Mouse (Mus musculus): ENCODE measurements at regions not wholly inside any gene's neighbourhood (a gene's known extent, or its start where the extent isn't known, plus 50 kb on each side); places are given as distances from the start of the nearest gene placed in this dataset.

DNA sequence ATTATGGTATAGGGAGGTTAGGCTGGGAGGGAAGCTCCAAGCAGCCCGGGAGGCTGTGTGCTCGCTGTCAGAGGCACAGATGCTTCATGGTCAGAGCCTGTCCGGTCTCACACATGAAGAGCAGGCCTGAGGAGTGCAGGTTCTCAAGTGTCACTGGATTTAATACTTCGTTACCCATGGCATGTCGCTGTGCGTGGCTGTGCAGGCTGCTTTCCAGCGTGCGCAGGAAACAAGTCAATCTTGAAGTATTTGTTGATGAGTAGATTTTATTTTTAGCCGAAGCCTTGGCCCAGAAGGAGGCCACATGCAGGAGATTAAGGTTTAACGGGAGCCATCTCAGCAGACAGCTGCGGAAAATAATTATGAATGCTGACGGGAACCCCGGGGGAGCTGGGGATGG lies 130.3 kb upstream of the Twist2 start:
- Histone ChIP-seq H3K27me3 (ENCODE audit: control insufficient read depth, insufficient read depth, low read length) (no peaks in the 10 kb centered on the region), H3K4me1 (replicated peaks; ENCODE audit: control insufficient read depth, insufficient read depth, low read length) (peaks cover 9% of the 10 kb centered on the region; the same call in 1 of the 2 replicates), H3K4me3 (ENCODE audit: control insufficient read depth, insufficient read depth, low read length) (no peak overlapping the region), H3K27ac (ENCODE audit: control insufficient read depth, insufficient read depth, low read length) (no peak overlapping the region), H3K36me3 (ENCODE audit: control insufficient read depth, insufficient read depth, low read length) (no peaks in the 10 kb centered on the region)
- DNase-seq = no peak
- TF ChIP-seq POLR2A (IDR thresholded peaks at IDR 0.05; ENCODE audit: control insufficient read depth, extremely low read depth, insufficient read depth, low read length, poor library complexity) (no peak), CTCF (IDR thresholded peaks at IDR 0.05; ENCODE audit: borderline replicate concordance, control insufficient read depth, extremely low read depth, insufficient read depth, low read length, poor library complexity) (no peak)
- WGBS = 91% methylated on average over 13 of the region's 13 CpGs

DNA sequence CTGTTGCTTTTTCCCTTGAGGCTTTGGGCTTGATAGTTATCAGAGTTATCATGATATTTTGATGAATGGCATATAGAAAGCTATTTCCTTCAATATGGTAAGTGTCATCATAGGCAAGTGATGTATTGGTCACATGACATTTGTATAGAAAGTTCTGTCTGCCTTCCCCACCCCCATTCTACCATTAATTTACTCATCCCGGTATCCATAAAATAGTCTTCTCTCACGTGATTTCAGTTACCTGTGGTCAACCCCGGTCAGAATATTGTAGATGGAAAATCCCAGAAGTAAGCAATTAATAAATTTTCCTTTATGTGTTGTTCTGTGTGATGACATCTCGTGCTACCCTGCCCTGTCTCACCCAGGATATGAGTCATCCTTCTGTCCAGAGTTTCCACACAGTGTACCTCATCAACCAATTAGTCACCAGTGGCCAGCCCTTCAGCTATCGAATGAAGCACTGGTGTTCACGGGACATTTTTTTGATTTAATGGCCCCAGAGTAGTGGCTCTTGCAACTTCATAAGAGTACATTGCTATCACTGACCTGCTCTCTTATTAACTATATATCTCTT lies 127.1 kb upstream of the Twist2 start:
- H3K4me1 ChIP-seq (replicated peaks; ENCODE audit: control insufficient read depth, insufficient read depth, low read length) = peaks cover 15% of the 10 kb centered on the region
- H3K36me3 ChIP-seq (ENCODE audit: control insufficient read depth, insufficient read depth, low read length) = no peaks in the 10 kb centered on the region
- TF ChIP-seq POLR2A (IDR thresholded peaks at IDR 0.05; ENCODE audit: control insufficient read depth, extremely low read depth, insufficient read depth, low read length, poor library complexity) = no peak
- 89% methylated on average over 6 of the region's 6 CpGs for WGBS
- DNase-seq = no peak
- H3K4me3 ChIP-seq (ENCODE audit: control insufficient read depth, insufficient read depth, low read length) = no peak overlapping the region
- H3K27me3 ChIP-seq (ENCODE audit: control insufficient read depth, insufficient read depth, low read length) = no peaks in the 10 kb centered on the region
- no peak overlapping the region for H3K27ac ChIP-seq (ENCODE audit: control insufficient read depth, insufficient read depth, low read length)

DNA sequence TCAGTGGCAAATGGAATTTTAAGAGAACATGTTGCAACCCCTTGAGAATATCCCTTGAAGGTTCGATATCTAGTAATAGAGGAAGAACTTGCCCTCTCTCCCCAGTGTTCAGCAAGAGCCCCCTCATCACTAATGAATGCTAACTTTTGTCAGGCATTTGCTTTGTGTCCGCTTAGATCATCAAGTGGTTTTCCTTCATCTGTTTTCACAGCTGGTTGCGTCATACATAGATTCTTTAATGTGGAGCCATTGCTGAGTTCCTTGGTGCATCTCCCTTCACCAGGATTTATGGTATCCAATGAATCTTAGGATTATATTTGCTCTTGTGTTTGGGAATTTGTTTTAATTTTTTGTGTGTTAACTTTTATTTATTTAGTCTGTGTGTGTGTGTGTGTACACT lies 124.2 kb upstream of the Twist2 start:
- no peaks in the 10 kb centered on the region for H3K36me3 ChIP-seq (ENCODE audit: control insufficient read depth, insufficient read depth, low read length)
- TF ChIP-seq POLR2A (IDR thresholded peaks at IDR 0.05; ENCODE audit: control insufficient read depth, extremely low read depth, insufficient read depth, low read length, poor library complexity) (no peak), CTCF (IDR thresholded peaks at IDR 0.05; ENCODE audit: borderline replicate concordance, control insufficient read depth, extremely low read depth, insufficient read depth, low read length, poor library complexity) (no peak)
- H3K4me3 ChIP-seq (ENCODE audit: control insufficient read depth, insufficient read depth, low read length) = no peak overlapping the region
- 74% methylated on average over 3 of the region's 3 CpGs for WGBS
- no peak for DNase-seq
- H3K4me1 ChIP-seq (replicated peaks; ENCODE audit: control insufficient read depth, insufficient read depth, low read length) = peaks cover 7% of the 10 kb centered on the region
- H3K27ac ChIP-seq (ENCODE audit: control insufficient read depth, insufficient read depth, low read length) = no peak overlapping the region
- no peaks in the 10 kb centered on the region for H3K27me3 ChIP-seq (ENCODE audit: control insufficient read depth, insufficient read depth, low read length)

DNA sequence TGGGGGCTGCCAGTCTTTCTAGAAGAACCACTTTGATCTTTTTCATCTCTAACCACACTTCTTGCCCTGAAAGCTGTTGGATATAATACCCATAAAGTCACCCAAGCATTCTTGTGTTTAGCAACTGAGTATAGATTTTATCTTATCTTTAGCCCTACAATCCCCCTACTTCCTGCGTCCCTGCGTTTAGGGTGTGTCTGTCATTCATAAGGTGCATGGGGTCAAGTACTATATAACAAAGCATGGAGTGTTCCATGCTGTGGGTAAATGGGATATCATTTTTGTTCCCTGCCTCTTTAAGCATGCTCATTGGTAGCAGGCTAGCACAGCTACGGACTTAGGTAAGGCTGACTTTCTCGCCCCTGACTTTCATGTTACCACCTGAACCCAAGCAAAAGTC lies 122.5 kb upstream of the Twist2 start:
- DNase-seq = peak; percentile 24
- H3K27ac ChIP-seq (ENCODE audit: control insufficient read depth, insufficient read depth, low read length) = no peak overlapping the region
- H3K4me1 ChIP-seq (replicated peaks; ENCODE audit: control insufficient read depth, insufficient read depth, low read length) = peaks cover 7% of the 10 kb centered on the region
- no peak for TF ChIP-seq POLR2A (IDR thresholded peaks at IDR 0.05; ENCODE audit: control insufficient read depth, extremely low read depth, insufficient read depth, low read length, poor library complexity)
- TF ChIP-seq CTCF (IDR thresholded peaks at IDR 0.05; ENCODE audit: borderline replicate concordance, control insufficient read depth, extremely low read depth, insufficient read depth, low read length, poor library complexity) = no peak
- 16% methylated on average over 4 of the region's 4 CpGs for WGBS
- no peak overlapping the region for H3K4me3 ChIP-seq (ENCODE audit: control insufficient read depth, insufficient read depth, low read length)
- H3K27me3 ChIP-seq (ENCODE audit: control insufficient read depth, insufficient read depth, low read length) = no peaks in the 10 kb centered on the region
- no peaks in the 10 kb centered on the region for H3K36me3 ChIP-seq (ENCODE audit: control insufficient read depth, insufficient read depth, low read length)

DNA sequence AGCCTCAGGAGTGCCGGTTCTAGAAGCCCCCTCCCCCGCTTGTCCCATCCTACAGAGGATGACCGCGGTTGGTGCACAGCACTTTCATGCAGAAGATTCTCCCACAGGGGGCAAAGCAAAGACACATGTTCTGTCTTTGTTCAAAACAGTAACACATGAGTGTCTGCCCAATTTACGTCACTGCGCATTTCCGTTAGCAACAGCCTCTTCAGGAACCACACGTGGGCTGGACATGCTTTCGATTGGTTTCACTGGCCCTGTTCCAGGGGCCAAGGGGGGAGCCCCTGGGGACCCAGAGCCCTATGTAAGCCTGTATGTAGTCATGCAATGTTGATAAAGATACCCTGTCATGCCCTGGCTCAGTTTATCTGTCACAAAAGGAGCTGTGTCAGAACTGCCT lies 116.2 kb upstream of the Twist2 start:
- Histone ChIP-seq H3K4me3 (ENCODE audit: control insufficient read depth, insufficient read depth, low read length) (no peak overlapping the region), H3K4me1 (replicated peaks; ENCODE audit: control insufficient read depth, insufficient read depth, low read length) (peaks cover 2% of the 10 kb centered on the region; the same call in 1 of the 2 replicates), H3K27me3 (ENCODE audit: control insufficient read depth, insufficient read depth, low read length) (no peaks in the 10 kb centered on the region), H3K36me3 (ENCODE audit: control insufficient read depth, insufficient read depth, low read length) (no peaks in the 10 kb centered on the region), H3K27ac (ENCODE audit: control insufficient read depth, insufficient read depth, low read length) (no peak overlapping the region)
- TF ChIP-seq POLR2A (IDR thresholded peaks at IDR 0.05; ENCODE audit: control insufficient read depth, extremely low read depth, insufficient read depth, low read length, poor library complexity) (no peak), CTCF (IDR thresholded peaks at IDR 0.05; ENCODE audit: borderline replicate concordance, control insufficient read depth, extremely low read depth, insufficient read depth, low read length, poor library complexity) (no peak)
- no peak for DNase-seq
- WGBS = 81% methylated on average over 9 of the region's 9 CpGs

DNA sequence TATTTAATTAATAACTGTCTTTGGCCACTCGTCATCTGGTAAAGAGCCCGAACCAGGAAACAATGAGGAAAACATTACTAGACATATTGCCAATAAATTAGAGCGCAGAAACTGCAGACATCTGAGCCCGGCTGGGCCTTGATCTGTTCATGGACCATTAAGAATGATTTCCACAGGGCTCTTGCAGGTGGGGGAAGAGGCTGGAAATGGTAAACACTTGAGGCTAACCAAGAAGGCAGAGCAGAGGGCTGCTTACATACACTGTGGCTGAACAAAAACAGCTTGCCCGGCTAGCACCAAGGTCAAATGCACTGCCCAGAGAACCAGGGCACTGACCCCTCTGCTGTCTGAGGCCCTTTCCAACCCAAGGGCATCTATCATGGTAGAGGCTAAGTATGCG lies 115.5 kb upstream of the Twist2 start:
- H3K4me3 ChIP-seq (ENCODE audit: control insufficient read depth, insufficient read depth, low read length) = no peak overlapping the region
- H3K4me1 ChIP-seq (replicated peaks; ENCODE audit: control insufficient read depth, insufficient read depth, low read length) = peaks cover 2% of the 10 kb centered on the region; the same call in 1 of the 2 replicates
- DNase-seq = no peak
- H3K36me3 ChIP-seq (ENCODE audit: control insufficient read depth, insufficient read depth, low read length) = no peaks in the 10 kb centered on the region
- H3K27me3 ChIP-seq (ENCODE audit: control insufficient read depth, insufficient read depth, low read length) = no peaks in the 10 kb centered on the region
- no peak overlapping the region for H3K27ac ChIP-seq (ENCODE audit: control insufficient read depth, insufficient read depth, low read length)
- TF ChIP-seq POLR2A (IDR thresholded peaks at IDR 0.05; ENCODE audit: control insufficient read depth, extremely low read depth, insufficient read depth, low read length, poor library complexity) (no peak), CTCF (IDR thresholded peaks at IDR 0.05; ENCODE audit: borderline replicate concordance, control insufficient read depth, extremely low read depth, insufficient read depth, low read length, poor library complexity) (no peak)
- 91% methylated on average over 6 of the region's 6 CpGs for WGBS

DNA sequence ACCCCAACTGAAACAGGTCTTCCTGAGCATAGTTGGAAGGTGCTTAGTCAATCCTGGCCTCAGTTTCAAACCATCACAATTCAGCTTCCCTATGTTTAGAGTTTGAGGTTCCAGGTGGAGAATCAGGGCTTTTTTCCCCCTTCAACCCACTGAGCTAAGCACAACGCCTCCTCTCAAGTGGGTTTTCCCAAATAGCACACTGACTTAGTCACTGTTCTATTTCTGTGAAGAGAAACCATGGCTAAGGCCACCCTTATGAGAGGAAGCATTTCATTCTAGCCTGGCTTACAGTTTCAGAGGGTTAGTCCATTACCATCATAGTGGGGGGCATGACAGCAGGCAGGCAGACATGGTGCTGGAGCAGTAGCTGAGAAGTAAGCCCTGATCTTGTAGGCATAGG lies 109.7 kb upstream of the Twist2 start:
- Histone ChIP-seq H3K4me3 (ENCODE audit: control insufficient read depth, insufficient read depth, low read length) (no peak overlapping the region), H3K27me3 (ENCODE audit: control insufficient read depth, insufficient read depth, low read length) (no peaks in the 10 kb centered on the region), H3K36me3 (ENCODE audit: control insufficient read depth, insufficient read depth, low read length) (no peaks in the 10 kb centered on the region), H3K4me1 (replicated peaks; ENCODE audit: control insufficient read depth, insufficient read depth, low read length) (peaks cover 4% of the 10 kb centered on the region; the same call in 1 of the 2 replicates), H3K27ac (ENCODE audit: control insufficient read depth, insufficient read depth, low read length) (no peak overlapping the region)
- WGBS = 91% methylated on average over 1 of the region's 1 CpGs
- DNase-seq = no peak
- TF ChIP-seq CTCF (IDR thresholded peaks at IDR 0.05; ENCODE audit: borderline replicate concordance, control insufficient read depth, extremely low read depth, insufficient read depth, low read length, poor library complexity) (no peak), POLR2A (IDR thresholded peaks at IDR 0.05; ENCODE audit: control insufficient read depth, extremely low read depth, insufficient read depth, low read length, poor library complexity) (no peak)
